Mouse (Mus musculus): ENCODE measurements around the gene 1300017J02Rik. TPM values are rescaled to one million over a fixed set of nuclear protein-coding genes. Genes with fewer than 3 reads are reported as not detected.

1300017J02Rik gene
- total and polyA plus RNA-seq, 3 experiments = 0.62 to 2.6 TPM; not detected in 1

GRCm38 (mm10) chr9:103228370-103229003 is 76.4 kb downstream of the 1300017J02Rik start:
- no peak for DNase-seq (ENCODE audit: low read depth, low spot score)
- Histone ChIP-seq H3K27me3 (ENCODE audit: control insufficient read depth in 1 of 2, insufficient read depth in 2 of 2, low read length in 2 of 2) (no peaks in the 10 kb centered on the region), H3K9ac (ENCODE audit: control insufficient read depth, low read depth, low read length, poor library complexity, severe bottlenecking) (no peak overlapping the region), H3K79me2 (ENCODE audit: control insufficient read depth, insufficient read depth, low read length, poor library complexity) (no peaks in the 10 kb centered on the region), H3K36me3 (ENCODE audit: control insufficient read depth in 1 of 2, insufficient read depth in 2 of 2, low read length in 2 of 2) (no peaks in the 10 kb centered on the region), H3K4me1 (ENCODE audit: control insufficient read depth in 1 of 2, insufficient read depth in 2 of 2, low read length in 2 of 2) (0 out of 4 replicates have a peak, but pooled peaks cover 0 to 3% of the 10 kb centered on the region in 2 experiments), H3K4me3 (ENCODE audit: control insufficient read depth in 1 of 2, insufficient read depth in 1 of 2, low read depth in 2 of 2, low read length in 2 of 2) (no peak overlapping the region), H3K27ac (ENCODE audit: control insufficient read depth, low read depth, low read length) (no peak overlapping the region), H3K9me3 (replicated peaks; ENCODE audit: insufficient read depth, low read length) (no peaks in the 10 kb centered on the region)
- TF ChIP-seq POLR2AphosphoS2 (IDR thresholded peaks at IDR 0.05; ENCODE audit: low read length) (no peak), TBP (IDR thresholded peaks at IDR 0.05; ENCODE audit: low read depth, low read length) (no peak), MYB (IDR thresholded peaks at IDR 0.05; ENCODE audit: low read depth, low read length) (no peak), CHD2 (IDR thresholded peaks at IDR 0.05; ENCODE audit: low read length) (no peak), UBTF (IDR thresholded peaks at IDR 0.05; ENCODE audit: borderline replicate concordance, insufficient read depth, low read depth, low read length) (no peak), MEF2A (IDR thresholded peaks at IDR 0.05; ENCODE audit: extremely low read depth, insufficient replicate concordance, low read depth, low read length, poor library complexity, severe bottlenecking) (no peak), ZMIZ1 (IDR thresholded peaks at IDR 0.05; ENCODE audit: low read depth, low read length) (no peak), RAD21 (IDR thresholded peaks at IDR 0.05; ENCODE audit: low read depth, low read length) (no peak), EP300 (IDR thresholded peaks at IDR 0.05; ENCODE audit: low read depth in 1 of 2, low read length in 2 of 2) (no peak), RCOR1 (IDR thresholded peaks at IDR 0.05; ENCODE audit: low read depth, low read length) (no peak), ZNF384 (IDR thresholded peaks at IDR 0.05; ENCODE audit: low read depth, low read length) (no peak), TAL1 (IDR thresholded peaks at IDR 0.05; ENCODE audit: low read length) (no peak), E2F4 (IDR thresholded peaks at IDR 0.05; ENCODE audit: borderline replicate concordance, low read depth, low read length) (no peak), POLR2AphosphoS5 (IDR thresholded peaks at IDR 0.05; ENCODE audit: borderline replicate concordance, low read depth, low read length) (no peak), ZKSCAN1 (IDR thresholded peaks at IDR 0.05; ENCODE audit: low read depth, low read length) (no peak), ETS1 (IDR thresholded peaks at IDR 0.05; ENCODE audit: low read depth, low read length) (no peak), CTCF (IDR thresholded peaks at IDR 0.05 in 2 of 3, conservative IDR thresholded peaks at IDR 0.05 in 1 of 3; ENCODE audit: control insufficient read depth in 1 of 3, insufficient read depth in 1 of 3, low read depth in 2 of 3, low read length in 3 of 3, poor library complexity in 1 of 3, severe bottlenecking in 1 of 3) (no peak), SIN3A (IDR thresholded peaks at IDR 0.05; ENCODE audit: low read length) (no peak), MAFK (IDR thresholded peaks at IDR 0.05; ENCODE audit: borderline replicate concordance, low read depth, low read length) (no peak)

- H3K4me1 ChIP-seq (ENCODE audit: control insufficient read depth in 1 of 2, insufficient read depth in 2 of 2, low read length in 2 of 2) = 0 out of 4 replicates have a peak, but pooled peaks cover 0 to 3% of the 10 kb centered on the region in 2 experiments
- no peak overlapping the region for H3K4me3 ChIP-seq (ENCODE audit: control insufficient read depth in 1 of 2, insufficient read depth in 1 of 2, low read depth in 2 of 2, low read length in 2 of 2)
- H3K79me2 ChIP-seq (ENCODE audit: control insufficient read depth, insufficient read depth, low read length, poor library complexity) = no peaks in the 10 kb centered on the region
- no peaks in the 10 kb centered on the region for H3K36me3 ChIP-seq (ENCODE audit: control insufficient read depth in 1 of 2, insufficient read depth in 2 of 2, low read length in 2 of 2)
- no peak overlapping the region for H3K27ac ChIP-seq (ENCODE audit: control insufficient read depth, low read depth, low read length)
- H3K9me3 ChIP-seq (replicated peaks; ENCODE audit: insufficient read depth, low read length) = no peaks in the 10 kb centered on the region
- H3K9ac ChIP-seq (ENCODE audit: control insufficient read depth, low read depth, low read length, poor library complexity, severe bottlenecking) = no peak overlapping the region
- DNase-seq (ENCODE audit: low read depth, low spot score) = no peak
- H3K27me3 ChIP-seq (ENCODE audit: control insufficient read depth in 1 of 2, insufficient read depth in 2 of 2, low read length in 2 of 2) = no peaks in the 10 kb centered on the region
- TF ChIP-seq RAD21 (IDR thresholded peaks at IDR 0.05; ENCODE audit: low read depth, low read length) (no peak), MAX (IDR thresholded peaks at IDR 0.05; ENCODE audit: low read length) (no peak), CHD2 (IDR thresholded peaks at IDR 0.05; ENCODE audit: low read length) (no peak), MYC (IDR thresholded peaks at IDR 0.05; ENCODE audit: low read depth, low read length) (no peak), USF2 (IDR thresholded peaks at IDR 0.05; ENCODE audit: borderline replicate concordance in 1 of 2, insufficient read depth in 1 of 2, low read depth in 1 of 2, low read length in 2 of 2) (no peak), POLR2AphosphoS2 (IDR thresholded peaks at IDR 0.05; ENCODE audit: low read length) (no peak), ZMIZ1 (IDR thresholded peaks at IDR 0.05; ENCODE audit: low read depth, low read length) (no peak), USF1 (IDR thresholded peaks at IDR 0.05; ENCODE audit: low read depth, low read length) (no peak), UBTF (IDR thresholded peaks at IDR 0.05; ENCODE audit: borderline replicate concordance, insufficient read depth, low read depth, low read length) (no peak), KAT2A (conservative IDR thresholded peaks at IDR 0.05; ENCODE audit: low read depth, low read length) (no peak), SIN3A (IDR thresholded peaks at IDR 0.05; ENCODE audit: low read length) (no peak), ZKSCAN1 (IDR thresholded peaks at IDR 0.05; ENCODE audit: low read depth, low read length) (no peak), CTCF (IDR thresholded peaks at IDR 0.05 in 2 of 3, conservative IDR thresholded peaks at IDR 0.05 in 1 of 3; ENCODE audit: control insufficient read depth in 1 of 3, insufficient read depth in 1 of 3, low read depth in 2 of 3, low read length in 3 of 3, poor library complexity in 1 of 3, severe bottlenecking in 1 of 3) (no peak), EP300 (IDR thresholded peaks at IDR 0.05; ENCODE audit: low read depth in 1 of 2, low read length in 2 of 2) (no peak), RCOR1 (IDR thresholded peaks at IDR 0.05; ENCODE audit: low read depth, low read length) (no peak), BHLHE40 (IDR thresholded peaks at IDR 0.05; ENCODE audit: borderline replicate concordance, low read depth, low read length) (no peak), ZNF384 (IDR thresholded peaks at IDR 0.05; ENCODE audit: low read depth, low read length) (no peak), MEF2A (IDR thresholded peaks at IDR 0.05; ENCODE audit: extremely low read depth, insufficient replicate concordance, low read depth, low read length, poor library complexity, severe bottlenecking) (no peak), NRF1 (IDR thresholded peaks at IDR 0.05; ENCODE audit: insufficient read depth, low read depth, low read length, poor library complexity, severe bottlenecking) (no peak), TAL1 (IDR thresholded peaks at IDR 0.05; ENCODE audit: low read length) (no peak)
Measured at GRCm38 (mm10) chr9:103227760-103228159, 77.1 kb downstream of the 1300017J02Rik start.
